Mouse (Mus musculus) adrenal gland, adult 2 months (tissue): Measurements from ENCODE around the gene 1700020D05Rik. TPM values are rescaled to one million over a fixed set of nuclear protein-coding genes. Genes with fewer than 3 reads are reported as not detected.

Experiments used
- polyA plus RNA-seq: library from polyadenylated mRNA; depleted of rRNA; stranded (reverse); fragments of >200 nt; gene quantifications from 2 replicates; pipeline ENCODE4 v1.2.3, GENCODE M21; 2012; rRNA removed
- total RNA-seq, 2 experiments: library from RNA; stranded (reverse); gene quantifications; 2 replicates each; pipeline ENCODE4 v1.2.3; 2021

Gene 1700020D05Rik
- total and polyA plus RNA-seq, 3 experiments, result 0.86 to 1.1 (median 1.0) TPM

Other genes starting within 250 kb of the 1700020D05Rik start
Only the 30 nearest of the 31 such genes appear.
- 10 to 100 TPM; 18.4 to 18.9 TPM for gene Pacs1, start 230.7 kb downstream of the 1700020D05Rik start, total RNA-seq
- gene Pacs1, start 230.7 kb downstream of the 1700020D05Rik start, polyA plus RNA-seq, result 34.1 and 39.9 TPM in 2 replicates
- gene Sf3b2, start 208.3 kb downstream of the 1700020D05Rik start, total RNA-seq, result 100 to 1,000 TPM; 165 to 171 TPM
- gene Sf3b2, start 208.3 kb downstream of the 1700020D05Rik start, polyA plus RNA-seq, result 161 and 235 TPM in 2 replicates
- gene Gal3st3, start 205.5 kb downstream of the 1700020D05Rik start, total RNA-seq, result under 1 TPM; 0.12 to 0.21 TPM
- gene Gal3st3, start 205.5 kb downstream of the 1700020D05Rik start, polyA plus RNA-seq, result 0.27 and 0.73 TPM in 2 replicates
- gene Catsper1, start 168.0 kb downstream of the 1700020D05Rik start, total RNA-seq, result not detected
- gene Catsper1, start 168.0 kb downstream of the 1700020D05Rik start, polyA plus RNA-seq, result not detected in 2 replicates
- 1 to 10 TPM; 1.1 to 3.2 TPM for gene Cst6, start 154.2 kb downstream of the 1700020D05Rik start, total RNA-seq
- gene Cst6, start 154.2 kb downstream of the 1700020D05Rik start, polyA plus RNA-seq, result 1.9 and 6.1 TPM in 2 replicates
- 10 to 100 TPM; 22.5 to 23.7 TPM for gene Eif1ad, start 137.0 kb downstream of the 1700020D05Rik start, total RNA-seq
- gene Eif1ad, start 137.0 kb downstream of the 1700020D05Rik start, polyA plus RNA-seq, result 22.2 and 27.2 TPM in 2 replicates
- gene Banf1, start 136.6 kb downstream of the 1700020D05Rik start, total RNA-seq, result 100 to 1,000 TPM; 138 to 155 TPM
- 99.6 and 110 TPM in 2 replicates for gene Banf1, start 136.6 kb downstream of the 1700020D05Rik start, polyA plus RNA-seq
- gene Sart1, start 115.1 kb downstream of the 1700020D05Rik start, total RNA-seq, result 10 to 100 TPM; 72.2 to 88.9 TPM
- 5.4 and 8.1 TPM in 2 replicates for gene Sart1, start 115.1 kb downstream of the 1700020D05Rik start, polyA plus RNA-seq
- not detected for gene Tsga10ip, start 101.3 kb downstream of the 1700020D05Rik start, total RNA-seq
- not detected in 2 replicates for gene Tsga10ip, start 101.3 kb downstream of the 1700020D05Rik start, polyA plus RNA-seq
- gene Drap1, start 78.8 kb downstream of the 1700020D05Rik start, total RNA-seq, result 100 to 1,000 TPM; 273 to 290 TPM
- 127 and 159 TPM in 2 replicates for gene Drap1, start 78.8 kb downstream of the 1700020D05Rik start, polyA plus RNA-seq
- 10 to 100 TPM; 48.8 to 53.3 TPM for gene AI837181, start 78.6 kb downstream of the 1700020D05Rik start, total RNA-seq
- 109 and 115 TPM in 2 replicates for gene AI837181, start 78.6 kb downstream of the 1700020D05Rik start, polyA plus RNA-seq
- gene Fosl1, start 56.2 kb downstream of the 1700020D05Rik start, total RNA-seq, result 1 to 10 TPM in 1 of 2 experiments, not detected in 1; 1.2 TPM
- gene Fosl1, start 56.2 kb downstream of the 1700020D05Rik start, polyA plus RNA-seq, result 0.06 and 0.16 TPM in 2 replicates
- 10 to 100 TPM in 1 of 2 experiments, 1 to 10 TPM in 1; 3.5 to 10.5 TPM for gene Ccdc85b, start 45.9 kb downstream of the 1700020D05Rik start, total RNA-seq
- 13.5 and 13.9 TPM in 2 replicates for gene Ccdc85b, start 45.9 kb downstream of the 1700020D05Rik start, polyA plus RNA-seq
- 10 to 100 TPM; 85.1 to 94.8 TPM for gene Fibp, start 43.2 kb downstream of the 1700020D05Rik start, total RNA-seq
- gene Fibp, start 43.2 kb downstream of the 1700020D05Rik start, polyA plus RNA-seq, result 89.9 and 95.9 TPM in 2 replicates
- gene Ctsw, start 35.3 kb downstream of the 1700020D05Rik start, total RNA-seq, result under 1 TPM; 0.75 to 0.79 TPM
- 0.71 and 1.1 TPM in 2 replicates for gene Ctsw, start 35.3 kb downstream of the 1700020D05Rik start, polyA plus RNA-seq
- gene Efemp2, start 29.8 kb downstream of the 1700020D05Rik start, total RNA-seq, result 100 to 1,000 TPM in 1 of 2 experiments, 10 to 100 TPM in 1; 49.7 to 107 TPM
- 112 and 116 TPM in 2 replicates for gene Efemp2, start 29.8 kb downstream of the 1700020D05Rik start, polyA plus RNA-seq
- gene Mus81, start 15.4 kb downstream of the 1700020D05Rik start, total RNA-seq, result 10 to 100 TPM; 23.2 to 24.9 TPM
- 39.5 and 45.7 TPM in 2 replicates for gene Mus81, start 15.4 kb downstream of the 1700020D05Rik start, polyA plus RNA-seq
- gene Cfl1, start 13.3 kb downstream of the 1700020D05Rik start, total RNA-seq, result 100 to 1,000 TPM; 732 to 783 TPM
- 308 and 311 TPM in 2 replicates for gene Cfl1, start 13.3 kb downstream of the 1700020D05Rik start, polyA plus RNA-seq
- 10 to 100 TPM; 12.2 to 14.1 TPM for gene Snx32, start 6.8 kb upstream of the 1700020D05Rik start, total RNA-seq
- gene Snx32, start 6.8 kb upstream of the 1700020D05Rik start, polyA plus RNA-seq, result 13.0 and 15.0 TPM in 2 replicates
- not detected for gene Ovol1, start 56.9 kb upstream of the 1700020D05Rik start, total RNA-seq
- not detected in 2 replicates for gene Ovol1, start 56.9 kb upstream of the 1700020D05Rik start, polyA plus RNA-seq
- gene Ap5b1, start 64.2 kb upstream of the 1700020D05Rik start, total RNA-seq, result 1 to 10 TPM; 8.4 to 9.4 TPM
- gene Ap5b1, start 64.2 kb upstream of the 1700020D05Rik start, polyA plus RNA-seq, result 12.8 and 16.8 TPM in 2 replicates
- 100 to 1,000 TPM; 109 to 147 TPM for gene Rnaseh2c, start 98.1 kb upstream of the 1700020D05Rik start, total RNA-seq
- 97.9 and 99.7 TPM in 2 replicates for gene Rnaseh2c, start 98.1 kb upstream of the 1700020D05Rik start, polyA plus RNA-seq
- 10 to 100 TPM; 75.5 to 76.9 TPM for gene Kat5, start 106.5 kb upstream of the 1700020D05Rik start, total RNA-seq
- gene Kat5, start 106.5 kb upstream of the 1700020D05Rik start, polyA plus RNA-seq, result 43.8 and 54.1 TPM in 2 replicates
- 100 to 1,000 TPM in 1 of 2 experiments, 10 to 100 TPM in 1; 89.8 to 149 TPM for gene Rela, start 133.7 kb upstream of the 1700020D05Rik start, total RNA-seq
- 163 and 221 TPM in 2 replicates for gene Rela, start 133.7 kb upstream of the 1700020D05Rik start, polyA plus RNA-seq
- gene Sipa1, start 159.9 kb upstream of the 1700020D05Rik start, total RNA-seq, result 10 to 100 TPM; 39.8 to 62.1 TPM
- 165 and 177 TPM in 2 replicates for gene Sipa1, start 159.9 kb upstream of the 1700020D05Rik start, polyA plus RNA-seq
- gene Map3k11, start 185.0 kb upstream of the 1700020D05Rik start, total RNA-seq, result 10 to 100 TPM; 42.6 to 44.2 TPM
- 102 and 104 TPM in 2 replicates for gene Map3k11, start 185.0 kb upstream of the 1700020D05Rik start, polyA plus RNA-seq
- gene Pcnx3, start 185.1 kb upstream of the 1700020D05Rik start, total RNA-seq, result 10 to 100 TPM; 88.9 to 90.8 TPM
- 330 and 358 TPM in 2 replicates for gene Pcnx3, start 185.1 kb upstream of the 1700020D05Rik start, polyA plus RNA-seq
- gene Kcnk7, start 200.6 kb upstream of the 1700020D05Rik start, total RNA-seq, result not detected
- gene Kcnk7, start 200.6 kb upstream of the 1700020D05Rik start, polyA plus RNA-seq, result not detected in 2 replicates
- gene Ehbp1l1, start 222.5 kb upstream of the 1700020D05Rik start, total RNA-seq, result 10 to 100 TPM; 30.3 to 31.6 TPM
- 47.6 and 49.2 TPM in 2 replicates for gene Ehbp1l1, start 222.5 kb upstream of the 1700020D05Rik start, polyA plus RNA-seq
- gene Fam89b, start 225.9 kb upstream of the 1700020D05Rik start, total RNA-seq, result 10 to 100 TPM; 58.1 to 68.4 TPM
- gene Fam89b, start 225.9 kb upstream of the 1700020D05Rik start, polyA plus RNA-seq, result 443 and 466 TPM in 2 replicates